Mouse (Mus musculus) retina, postnatal 7 days (tissue): ENCODE data around the gene Wbp11.
"Not testable (repeated sequence)": the region's sequence is repeated elsewhere in the genome, so short reads cannot be mapped to it uniquely, and the experiment has no call there.

Experiments used
- DNase-seq: peaks from one replicate; pipeline ENCODE4 v3.0.0-alpha.2; 2012; ENCODE audit warnings: low read depth, low spot score

The Wbp11 gene

GRCm38 (mm10) chr6:136803093-136803738 lies 24.8 kb downstream of the Wbp11 start:
- DNase-seq, result no peak

GRCm38 (mm10) chr6:136801274-136801673 lies 26.8 kb downstream of the Wbp11 start:
- DNase-seq, result no peak

- DNase-seq, result no peak
These were observed 27.3 kb downstream of the Wbp11 start for GRCm38 (mm10) chr6:136800710-136801109.

GRCm38 (mm10) chr6:136797874-136798693 lies 29.9 kb downstream of the Wbp11 start:
- DNase-seq, result not testable (repeated sequence)

GRCm38 (mm10) chr6:136795850-136796249 lies 32.2 kb downstream of the Wbp11 start:
- no peak for DNase-seq

GRCm38 (mm10) chr6:136795110-136795509 lies 32.9 kb downstream of the Wbp11 start:
- DNase-seq, result no peak

GRCm38 (mm10) chr6:136793831-136794525 lies 34.1 kb downstream of the Wbp11 start:
- DNase-seq, result no peak

GRCm38 (mm10) chr6:136792884-136793758 lies 34.9 kb downstream of the Wbp11 start:
- no peak for DNase-seq

GRCm38 (mm10) chr6:136789391-136789971 lies 38.6 kb downstream of the Wbp11 start:
- no peak for DNase-seq

GRCm38 (mm10) chr6:136782761-136783160 lies 45.3 kb downstream of the Wbp11 start:
- DNase-seq, result no peak

- no peak for DNase-seq
These were observed 45.9 kb downstream of the Wbp11 start for GRCm38 (mm10) chr6:136782146-136782545.

- DNase-seq, result no peak
These were observed 46.6 kb downstream of the Wbp11 start, which contains the start of gene Gucy2c for GRCm38 (mm10) chr6:136781377-136781986. Gucy2c (minus strand) TSS chr6:136781765.

- DNase-seq, result no peak
These were observed 51.6 kb downstream of the Wbp11 start for GRCm38 (mm10) chr6:136776392-136776791.

- DNase-seq, result no peak
These were observed 58.2 kb downstream of the Wbp11 start for GRCm38 (mm10) chr6:136769859-136770258.

- no peak for DNase-seq
These were observed 58.9 kb downstream of the Wbp11 start for GRCm38 (mm10) chr6:136769143-136769542.

- no peak for DNase-seq
These were observed 64.1 kb downstream of the Wbp11 start for GRCm38 (mm10) chr6:136763912-136764311.
